Mouse (Mus musculus): ENCODE data around the gene Defb7.

Gene Defb7

GRCm38 (mm10) chr8:19494797-19495196 is at the start of gene Defb7:
Gene Defb7, plus strand, starts transcription at chr8:19495097.
- no peak for DNase-seq (ENCODE audit: low read depth in 1 of 2, low spot score in 2 of 2)

GRCm38 (mm10) chr8:19446378-19446777 is 48.5 kb upstream of the Defb7 start:
- DNase-seq (ENCODE audit: low read depth in 1 of 2, low spot score in 2 of 2): no peak

- no peak for DNase-seq (ENCODE audit: low read depth in 1 of 2, low spot score in 2 of 2)
These were observed 33.5 kb upstream of the Defb7 start for GRCm38 (mm10) chr8:19461355-19461754.

GRCm38 (mm10) chr8:19469026-19469425 is 25.9 kb upstream of the Defb7 start:
- no peak for DNase-seq (ENCODE audit: low read depth in 1 of 2, low spot score in 2 of 2)

- DNase-seq (ENCODE audit: low read depth in 1 of 2, low spot score in 2 of 2): no peak
These were observed 5.6 kb downstream of the Defb7 start for GRCm38 (mm10) chr8:19500524-19500923.

GRCm38 (mm10) chr8:19535195-19535829 is 40.4 kb downstream of the Defb7 start:
- no peak for DNase-seq (ENCODE audit: low read depth in 1 of 2, low spot score in 2 of 2)

GRCm38 (mm10) chr8:19540376-19540775 is 45.5 kb downstream of the Defb7 start:
- no peak for DNase-seq (ENCODE audit: low read depth in 1 of 2, low spot score in 2 of 2)

All from monocyte, adult 2 months (primary cell).